Mouse (Mus musculus) frontal cortex, postnatal 14 days (tissue): ENCODE data around the gene Defa25.
"Not testable (repeated sequence)": the region's sequence is repeated elsewhere in the genome, so short reads cannot be mapped to it uniquely, and the experiment has no call there.

Source experiments
- DNase-seq, 2 experiments: peaks; one replicate each; pipeline ENCODE4 v3.0.0; 2022; ENCODE audit warnings: low spot score in 2 of 2

Gene Defa25

GRCm38 (mm10) chr8:21084142-21084541 lies at the start of gene Defa25:
Gene Defa25 (plus strand): TSS chr8:21084442.
- not testable (repeated sequence) for DNase-seq

GRCm38 (mm10) chr8:21054747-21055146 lies 29.5 kb upstream of the Defa25 start, which contains the start of gene Defa23:
Gene Defa23 (plus strand): TSS chr8:21055047.
- DNase-seq: not testable (repeated sequence)

- DNase-seq: not testable (repeated sequence)
These were observed 19.5 kb upstream of the Defa25 start, which contains the start of gene Defa35 for GRCm38 (mm10) chr8:21064738-21065137. Gene Defa35 (plus strand): TSS chr8:21065038.

DNA sequence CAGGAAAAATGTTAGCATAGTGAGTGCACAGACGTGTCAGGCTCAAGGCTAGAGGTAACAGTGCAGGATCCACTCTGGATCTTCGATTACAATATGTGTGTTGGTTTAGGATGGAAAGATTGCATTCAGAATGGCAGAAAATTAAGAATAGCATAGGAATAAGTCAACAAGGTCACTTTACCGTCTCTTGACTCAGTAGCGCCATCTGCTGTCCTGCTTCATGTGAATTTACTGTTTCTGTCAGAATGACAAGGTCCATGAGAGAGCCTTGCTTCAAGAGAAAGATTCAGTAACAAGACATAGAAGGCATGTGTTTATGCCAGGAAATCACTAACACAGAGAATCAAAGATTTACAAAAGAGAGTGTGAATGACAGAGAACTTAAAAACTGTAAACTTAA lies 8.9 kb downstream of the Defa25 start:
- no peak for DNase-seq

DNA sequence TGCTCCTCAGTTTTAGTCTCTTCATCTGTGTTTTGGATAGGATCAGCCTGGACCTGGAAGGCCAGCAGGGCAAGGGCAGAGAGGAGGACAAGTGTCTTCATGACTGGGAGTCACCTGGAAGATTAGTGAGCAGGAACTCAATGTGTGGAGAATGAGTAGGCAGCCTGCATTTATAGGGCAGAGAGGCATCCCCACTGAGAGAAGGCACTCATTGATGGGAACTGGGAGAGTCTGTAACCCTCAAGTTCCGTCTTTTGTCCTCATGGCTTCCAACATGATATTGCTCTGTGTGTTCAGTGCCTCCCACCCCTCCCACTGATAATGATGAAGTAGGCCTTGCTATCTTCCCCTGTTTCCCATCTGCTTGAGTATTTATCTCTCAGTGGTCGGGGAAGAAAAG lies 11.7 kb downstream of the Defa25 start, which contains the start of gene Gm14851:
Gene Gm14851 (minus strand): TSS at position 101 of the 400 bp plus-strand sequence.
- DNase-seq: not testable (repeated sequence)

- DNase-seq: not testable (repeated sequence)
These were observed 50.1 kb downstream of the Defa25 start, which contains the start of gene Defa30 for GRCm38 (mm10) chr8:21134342-21134741. Gene Defa30 (plus strand): TSS chr8:21134642.
